Mouse (Mus musculus): Measurements from ENCODE around the gene Hoxa5.

Hoxa5 gene

GRCm38 (mm10) chr6:52160511-52161335, 43.7 kb downstream of the Hoxa5 start:
- DNase-seq, result no peak

GRCm38 (mm10) chr6:52159979-52160378, 44.4 kb downstream of the Hoxa5 start:
- no peak for DNase-seq

GRCm38 (mm10) chr6:52159164-52159761, 45.1 kb downstream of the Hoxa5 start:
- DNase-seq, result no peak

- no peak for DNase-seq
Measured at GRCm38 (mm10) chr6:52158276-52159051, 45.9 kb downstream of the Hoxa5 start, which contains the start of gene Hoxa1. TSS of gene Hoxa1 (minus strand) at chr6:52158317.

GRCm38 (mm10) chr6:52157466-52158275, 46.7 kb downstream of the Hoxa5 start:
- DNase-seq, result no peak

- DNase-seq, result no peak
Measured at GRCm38 (mm10) chr6:52156551-52157200, 47.7 kb downstream of the Hoxa5 start.

GRCm38 (mm10) chr6:52155471-52155870, 48.9 kb downstream of the Hoxa5 start:
- no peak for DNase-seq

- DNase-seq, result no peak
Measured at GRCm38 (mm10) chr6:52154044-52154443, 50.3 kb downstream of the Hoxa5 start.

- no peak for DNase-seq
Measured at GRCm38 (mm10) chr6:52153270-52153669, 51.1 kb downstream of the Hoxa5 start.

GRCm38 (mm10) chr6:52152226-52153193, 51.9 kb downstream of the Hoxa5 start:
- DNase-seq, result no peak
